Comparison of ENCODE assay signal across 9 mouse cellular contexts in genomic region chr4:155012788-155013187, GRCm38 (mm10). TPM values are rescaled to one million over a fixed set of nuclear protein-coding genes. Genes with fewer than 3 reads are reported as not detected.
DNase-seq lines count a peak whose midpoint lies in the region; TF ChIP-seq lines count a peak whose summit lies in the region.
"Had no signal": no experiment of that assay in that cellular context is flagged by ENCODE, and none has a peak within 500 bp of the region (broad histone marks: within the 10 kb centered on the region; RNA-seq: fewer than 3 reads in every experiment).

No protein-coding gene starts in this region.

- WGBS in kidney, adult 2 months, result 10% methylated on average over 4 of the region's 4 CpGs
- WGBS in lung, adult 2 months, result 3% methylated on average over 4 of the region's 4 CpGs

- no peaks in the 10 kb centered on the region for H3K27me3 ChIP-seq in kidney, adult 2 months (replicated peaks; ENCODE audit: control insufficient read depth, insufficient read depth, low read length)

- H3K4me1 ChIP-seq in kidney, adult 2 months (ENCODE audit: control insufficient read depth, insufficient read depth, low read length), result no peaks in the 10 kb centered on the region
- H3K4me1 ChIP-seq in lung, adult 2 months (ENCODE audit: control insufficient read depth, insufficient read depth, low read length), result no peaks in the 10 kb centered on the region
- H3K4me1 ChIP-seq: heart, embryonic 13.5 days had no signal

- intact Hi-C loops in gastrocnemius, adult 2 months (cut with DNase I), result no loop called here

- no peak overlapping the region for H3K4me3 ChIP-seq in gastrocnemius, adult 2 months
- H3K4me3 ChIP-seq in kidney, adult 2 months (ENCODE audit: insufficient read depth, low read depth, low read length), result no peak overlapping the region
- H3K4me3 ChIP-seq in lung, adult 2 months (replicated peaks; ENCODE audit: extremely low read depth, low read depth, low read length), result no peak overlapping the region
- H3K4me3 ChIP-seq: heart, embryonic 13.5 days had no signal

- peak; percentile 74 for DNase-seq in CD4-positive, CD25-positive, alpha-beta regulatory T cell, adult 2 months (ENCODE audit: low read depth, low spot score)
- peak; percentile 29 for DNase-seq in WW6 (ENCODE audit: low read depth, low spot score)
- DNase-seq in cerebellum, postnatal 25 days, result peak; percentile 84 to 90
- DNase-seq in gastrocnemius, adult 2 months, result peak; percentile 67
- DNase-seq in kidney, adult 2 months, result peak; percentile 49
- peak; percentile 59 for DNase-seq in lung, adult 2 months
- DNase-seq in ovary, postnatal 10 days (ENCODE audit: low spot score), result peak; percentile 35
- peak; percentile 68 for DNase-seq in thymus, postnatal 14 days

- H3K36me3 ChIP-seq in kidney, adult 2 months (ENCODE audit: control insufficient read depth, insufficient read depth, low read length), result no peaks in the 10 kb centered on the region
- H3K36me3 ChIP-seq: heart, embryonic 13.5 days had no signal

- H3K27ac ChIP-seq in gastrocnemius, adult 2 months, result no peak overlapping the region
- no peak overlapping the region for H3K27ac ChIP-seq in kidney, adult 2 months (ENCODE audit: insufficient read depth, low read depth, low read length)
- H3K27ac ChIP-seq: heart, embryonic 13.5 days had no signal

- TF ChIP-seq POLR2A in kidney, adult 2 months (IDR thresholded peaks at IDR 0.05; ENCODE audit: low read depth, low read length), result no peak
- TF ChIP-seq POLR2A in lung, adult 2 months (IDR thresholded peaks at IDR 0.05; ENCODE audit: borderline replicate concordance, extremely low read depth, low read depth, low read length), result no peak

- TF ChIP-seq CTCF in gastrocnemius, adult 2 months (IDR thresholded peaks at IDR 0.05), result peak; percentile 89
- TF ChIP-seq CTCF in kidney, adult 2 months (conservative IDR thresholded peaks at IDR 0.05; ENCODE audit: insufficient read depth, insufficient read length, low read depth, low read length), result peak; percentile 77
- peak; percentile 80 for TF ChIP-seq CTCF in lung, adult 2 months (IDR thresholded peaks at IDR 0.05; ENCODE audit: insufficient read depth, low read length)

RNA-seq across cellular contexts. Expression of gene Plch2, which starts 43.8 kb away (rescaled TPM):
- total RNA-seq in gastrocnemius, adult 2 months (2021), result under 1 TPM in 1 of 2 experiments, not detected in 1; 0.38 TPM
- 0.52 and 2.3 TPM in 2 replicates for polyA plus RNA-seq in kidney, adult 2 months (2012; rRNA removed)
- 15.1 and 23.9 TPM in 2 replicates for polyA plus RNA-seq in lung, adult 2 months (2012; rRNA removed)

RNA-seq across cellular contexts. Expression of gene Pank4, which starts 48.9 kb away (rescaled TPM):
- 10 to 100 TPM; 33.8 to 43.6 TPM for total RNA-seq in gastrocnemius, adult 2 months (2021)
- polyA plus RNA-seq in kidney, adult 2 months (2012; rRNA removed), result 37.5 and 41.5 TPM in 2 replicates
- polyA plus RNA-seq in lung, adult 2 months (2012; rRNA removed), result 35.0 and 49.1 TPM in 2 replicates

RNA-seq across cellular contexts. Expression of gene Hes5, which starts 52.1 kb away (rescaled TPM):
- not detected for total RNA-seq in gastrocnemius, adult 2 months (2021)
- not detected in 2 replicates for polyA plus RNA-seq in kidney, adult 2 months (2012; rRNA removed)
- polyA plus RNA-seq in lung, adult 2 months (2012; rRNA removed), result 0.09 TPM in 1 of 2 replicates, not detected in the other

RNA-seq across cellular contexts. Expression of gene Pex10, which starts 54.0 kb away (rescaled TPM):
- 10 to 100 TPM; 12.9 to 17.9 TPM for total RNA-seq in gastrocnemius, adult 2 months (2021)
- polyA plus RNA-seq in kidney, adult 2 months (2012; rRNA removed), result 23.9 and 25.6 TPM in 2 replicates
- polyA plus RNA-seq in lung, adult 2 months (2012; rRNA removed), result 20.8 and 23.7 TPM in 2 replicates

Comparison
In these comparisons a context has a peak if more than half of its experiments do, and no peak if none do; other contexts are left out.
1. DNase-seq: peak in every context shown above with its lines; median percentile 87 in cerebellum, postnatal 25 days; 74 in CD4-positive, CD25-positive, alpha-beta regulatory T cell, adult 2 months; 68 in thymus, postnatal 14 days; 67 in gastrocnemius, adult 2 months; 59 in lung, adult 2 months; 49 in kidney, adult 2 months; 35 in ovary, postnatal 10 days; 29 in WW6.